Mouse (Mus musculus) brain, embryonic 14.5 days (tissue): ENCODE results near the gene Dlgap4. TPM values are rescaled to one million over a fixed set of nuclear protein-coding genes. Genes with fewer than 3 reads are reported as not detected.
A peak's percentile ranks its signal among the peaks of the same experiment; 100 is the strongest.

Source experiments
- DNase-seq: peaks from one replicate; pipeline ENCODE4 v3.0.0-alpha.2; 2011; ENCODE audit warnings: low read depth
- CTCF ChIP-seq: fragments of 200-500 bp; IDR thresholded peaks from 2 replicates; pipeline ENCODE4 v1.5.1; 2012; ENCODE audit warnings: inconsistent platforms, mild to moderate bottlenecking, moderate library complexity, borderline replicate concordance; ENCODE audit not compliant: insufficient read depth, insufficient read length; ENCODE audit errors: extremely low read depth
- POLR2A ChIP-seq: fragments of 200-500 bp; IDR thresholded peaks from 2 replicates; pipeline ENCODE4 v1.6.1; 2012; ENCODE audit warnings: mild to moderate bottlenecking, inconsistent platforms, borderline replicate concordance; ENCODE audit not compliant: poor library complexity, insufficient read depth, insufficient read length, severe bottlenecking; ENCODE audit errors: extremely low read depth
- polyA plus RNA-seq: library from polyadenylated mRNA; depleted of rRNA; stranded (reverse); fragments of >200 nt; gene quantifications from 2 replicates; pipeline ENCODE4 v1.2.3, GENCODE M21; 2012

Dlgap4 gene
- polyA plus RNA-seq, 1 experiment = 344 TPM

DNA sequence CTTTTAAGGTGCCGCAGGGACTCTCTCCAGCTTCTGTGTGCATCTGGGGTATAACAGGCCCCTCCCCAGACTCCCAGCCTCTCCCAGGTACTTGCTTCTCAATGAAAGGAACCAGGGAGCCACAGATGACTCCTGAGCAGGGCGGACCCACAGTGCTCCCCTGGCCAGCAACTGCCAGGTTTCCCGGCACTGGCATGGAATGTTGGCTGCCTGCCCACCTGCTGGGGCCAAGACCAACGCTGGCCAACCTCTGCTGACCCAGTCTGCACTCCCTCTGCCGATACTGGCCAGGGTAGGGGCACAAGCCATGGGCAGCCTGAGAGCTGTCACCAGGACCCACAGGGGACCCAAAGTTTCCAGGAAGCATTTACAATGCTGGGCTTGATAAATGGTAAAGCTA lies 7.9 kb downstream of the Dlgap4 start:
- no peak for DNase-seq
- TF ChIP-seq POLR2A = no peak
- no peak for TF ChIP-seq CTCF

DNA sequence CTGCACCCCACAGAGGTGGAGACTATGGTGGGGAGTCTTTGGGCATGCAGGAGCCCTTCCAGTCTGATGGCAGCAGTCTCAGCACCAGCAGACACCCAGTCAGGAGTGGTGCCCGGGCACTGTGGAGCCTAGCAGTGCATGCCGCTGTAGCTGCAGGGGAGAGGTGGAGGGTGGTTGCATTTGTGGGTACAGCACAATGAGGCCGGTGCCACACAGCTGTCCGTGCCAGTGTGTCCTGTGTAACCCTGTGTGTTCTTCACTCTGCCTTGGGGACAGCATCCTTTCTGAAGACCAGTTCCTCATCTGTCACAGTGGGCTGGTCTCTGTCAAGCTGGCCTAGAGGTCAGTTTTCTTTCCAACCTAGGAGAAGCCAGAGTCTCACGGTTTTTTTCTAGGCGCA lies 8.7 kb downstream of the Dlgap4 start:
- TF ChIP-seq POLR2A (no peak), CTCF (no peak)
- DNase-seq = no peak

GRCm38 (mm10) chr2:156623246-156623645 lies 9.7 kb downstream of the Dlgap4 start:
- DNase-seq = no peak
- TF ChIP-seq POLR2A (no peak), CTCF (no peak)

GRCm38 (mm10) chr2:156625307-156625706 lies 11.8 kb downstream of the Dlgap4 start:
- no peak for TF ChIP-seq POLR2A
- no peak for TF ChIP-seq CTCF
- DNase-seq = no peak

- no peak for DNase-seq
- TF ChIP-seq POLR2A = no peak
- no peak for TF ChIP-seq CTCF
Observed at GRCm38 (mm10) chr2:156626119-156626518, 12.6 kb downstream of the Dlgap4 start.

GRCm38 (mm10) chr2:156626544-156626943 lies 13.0 kb downstream of the Dlgap4 start:
- TF ChIP-seq POLR2A = no peak
- TF ChIP-seq CTCF = no peak
- DNase-seq = no peak

GRCm38 (mm10) chr2:156627917-156628316 lies 14.4 kb downstream of the Dlgap4 start:
- no peak for TF ChIP-seq CTCF
- TF ChIP-seq POLR2A = no peak
- DNase-seq = no peak

- TF ChIP-seq POLR2A (no peak), CTCF (peak; percentile 29; the same call in 1 of the 2 replicates)
- no peak for DNase-seq
Observed at GRCm38 (mm10) chr2:156630288-156630687, 16.8 kb downstream of the Dlgap4 start.

DNA sequence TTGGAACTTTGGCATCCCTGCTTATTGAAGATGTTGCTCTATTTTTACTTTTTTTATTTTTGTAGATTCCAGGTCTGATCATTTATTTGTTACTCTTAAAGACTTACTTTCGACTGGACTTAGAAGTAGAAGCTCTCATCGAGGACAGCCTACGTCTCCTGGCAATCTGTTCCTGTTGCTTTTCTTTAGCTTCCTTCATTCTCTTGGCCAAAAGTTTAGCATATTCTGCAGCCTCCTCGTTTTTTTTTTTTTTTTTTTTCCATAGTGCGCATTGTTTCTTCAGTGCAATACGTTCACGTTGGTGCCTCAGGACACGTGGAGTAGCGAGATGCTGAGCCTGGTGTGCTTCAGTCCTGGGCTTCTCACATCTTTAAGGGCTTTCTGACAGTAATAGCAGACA lies 19.2 kb downstream of the Dlgap4 start:
- no peak for DNase-seq
- no peak for TF ChIP-seq CTCF

- DNase-seq = no peak
- no peak for TF ChIP-seq CTCF
- no peak for TF ChIP-seq POLR2A
Observed at GRCm38 (mm10) chr2:156635091-156635490, 21.6 kb downstream of the Dlgap4 start.

DNA sequence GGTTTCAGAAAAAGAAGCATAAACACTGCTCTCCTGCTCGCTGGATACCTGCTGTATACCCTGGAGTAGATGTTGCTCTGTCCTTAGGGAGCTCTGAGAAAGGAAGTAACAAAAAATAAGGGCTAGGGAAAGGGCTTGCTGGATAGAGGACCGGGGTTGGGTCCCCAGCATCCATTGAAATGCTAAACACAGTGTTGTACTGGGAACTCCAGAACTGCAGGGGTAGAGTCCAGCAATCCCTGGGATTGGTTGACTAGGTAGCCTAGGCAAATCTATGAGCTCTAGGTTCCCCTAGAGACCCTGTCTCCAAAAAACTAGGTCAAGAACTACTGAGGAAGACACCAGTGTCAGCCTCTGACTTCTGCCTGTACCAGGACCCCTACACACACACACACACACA lies 27.6 kb downstream of the Dlgap4 start:
- DNase-seq = no peak
- TF ChIP-seq CTCF = no peak
- TF ChIP-seq POLR2A = no peak

GRCm38 (mm10) chr2:156642931-156643330 lies 29.4 kb downstream of the Dlgap4 start:
- DNase-seq = no peak
- TF ChIP-seq POLR2A = no peak
- TF ChIP-seq CTCF = no peak

DNA sequence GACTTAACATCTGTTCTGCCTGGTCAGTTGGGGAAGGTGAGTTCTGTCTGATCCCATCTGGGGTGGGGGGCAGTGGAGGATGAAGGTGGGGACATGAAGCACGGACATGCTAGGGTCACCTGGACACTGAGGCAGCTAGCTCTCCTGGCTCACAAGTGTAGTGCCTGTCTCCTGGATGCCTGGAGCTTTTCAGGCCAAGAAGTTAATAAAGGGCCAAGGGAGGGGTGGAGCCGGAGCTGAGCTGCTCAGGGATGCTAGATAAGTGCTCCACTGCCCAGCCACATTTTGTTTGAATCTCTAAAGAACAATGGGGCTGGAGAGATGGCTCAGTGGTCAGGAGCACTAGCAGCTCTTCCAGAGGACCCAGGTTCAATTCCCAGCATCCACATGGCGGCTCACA lies 29.9 kb downstream of the Dlgap4 start:
- DNase-seq = no peak
- no peak for TF ChIP-seq CTCF
- TF ChIP-seq POLR2A = no peak

DNA sequence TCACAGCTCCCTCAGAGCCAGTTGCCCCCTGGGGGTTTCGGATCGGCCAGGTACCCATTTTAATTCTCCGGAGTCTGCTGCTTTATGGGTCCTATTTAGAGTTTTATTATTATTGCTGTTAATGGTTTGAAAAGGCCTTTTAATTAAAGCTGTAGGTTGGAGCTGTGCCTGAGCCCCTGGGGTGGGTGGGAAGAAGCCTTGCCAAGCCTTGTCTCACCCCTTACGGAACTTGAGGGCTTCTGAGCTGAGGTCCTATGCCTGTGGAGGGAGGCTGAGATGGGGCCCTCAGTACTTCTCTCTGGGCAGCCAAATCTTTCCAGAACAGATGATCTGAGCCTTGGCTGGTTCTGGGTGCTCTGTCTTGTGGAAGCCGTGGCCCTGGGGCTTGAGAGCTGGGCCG lies 31.6 kb downstream of the Dlgap4 start:
- TF ChIP-seq CTCF (no peak), POLR2A (no peak)

More for the DNA sequence above, 31.6 kb downstream of the Dlgap4 start:
- DNase-seq = peak; percentile 70
